Mouse (Mus musculus) heart, adult 8-10 months (tissue): ENCODE measurements around the gene Rorb. TPM values are rescaled to one million over a fixed set of nuclear protein-coding genes. Genes with fewer than 3 reads are reported as not detected.

Experiments
- DNase-seq: peaks from one replicate; pipeline ENCODE4 v3.0.0; 2022; ENCODE audit warnings: low spot score
- total RNA-seq, 4 experiments: library from RNA; stranded (reverse); gene quantifications; 2 replicates each; pipeline ENCODE4 v1.2.4; 2022

Rorb gene
- total RNA-seq, 4 experiments from 2014 or later, result 0.50 to 0.68 (median 0.62) TPM

GRCm38 (mm10) chr19:18889117-18889627 is 221.8 kb downstream of the Rorb start:
- no peak for DNase-seq

DNA sequence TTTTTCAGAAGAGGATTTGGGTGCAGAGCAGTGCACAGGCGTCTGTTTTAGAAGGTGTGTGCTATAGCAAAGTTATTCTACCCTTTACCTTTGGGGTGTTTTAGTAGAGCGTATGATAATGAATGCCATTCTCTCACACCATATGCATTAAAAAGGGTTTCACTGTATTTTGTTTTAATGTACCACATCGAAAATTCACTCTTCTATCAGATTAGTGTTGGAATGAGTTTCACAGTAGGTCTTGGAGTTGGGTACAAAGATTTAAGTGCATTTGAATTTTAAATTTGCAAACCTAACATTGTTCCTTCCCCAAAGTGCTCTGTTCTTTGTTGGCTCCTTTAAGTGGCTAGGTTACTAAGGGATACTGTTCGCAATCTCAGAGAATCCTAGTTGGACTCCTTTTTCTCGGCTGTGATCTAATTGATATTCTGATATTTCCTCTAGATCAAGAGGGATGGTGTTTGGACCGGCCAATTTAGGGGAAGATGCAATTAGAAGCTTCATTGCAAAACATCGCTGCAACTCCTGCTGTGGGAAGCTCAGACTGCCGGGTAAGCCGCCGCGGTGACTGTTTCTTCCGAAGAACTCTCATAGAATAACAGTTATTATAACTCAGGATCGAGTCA is 222.4 kb downstream of the Rorb start:
- no peak for DNase-seq

DNA sequence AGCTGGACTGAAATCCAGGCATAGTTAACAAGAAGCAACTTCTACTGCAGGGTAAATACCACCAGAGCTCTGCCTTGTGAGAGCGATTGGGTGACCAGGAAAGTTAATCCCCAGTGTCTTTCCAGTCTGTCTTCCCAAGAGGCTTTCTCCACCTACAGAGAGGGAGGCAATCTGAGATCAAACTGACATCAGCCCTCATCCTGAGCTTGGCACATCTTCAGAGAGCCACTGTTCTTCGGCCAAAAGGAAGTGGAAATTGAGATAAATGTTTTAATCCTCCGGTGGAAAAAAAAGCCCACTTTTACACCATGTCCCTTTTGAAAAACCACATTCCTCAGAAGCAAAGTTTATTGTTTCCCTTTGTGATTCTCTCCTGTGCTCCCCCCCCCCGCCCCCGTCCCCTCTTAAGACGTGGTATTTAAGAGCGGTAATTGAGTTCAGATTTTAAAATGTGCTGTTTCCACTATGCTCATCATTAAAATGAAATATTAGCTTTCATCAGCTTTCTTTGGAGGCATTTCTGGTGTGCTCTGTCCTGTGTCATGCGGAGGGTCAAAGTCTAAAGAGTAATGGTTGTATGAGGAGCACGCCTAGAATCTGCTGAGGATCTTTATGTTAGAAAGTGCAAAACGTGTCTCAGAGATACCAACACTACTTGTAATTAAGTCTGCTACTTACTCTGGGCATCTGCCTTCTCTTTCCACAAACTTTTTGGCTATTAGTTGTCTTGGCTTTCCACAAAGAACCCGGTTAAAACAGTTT is 223.2 kb downstream of the Rorb start:
- no peak for DNase-seq

DNA sequence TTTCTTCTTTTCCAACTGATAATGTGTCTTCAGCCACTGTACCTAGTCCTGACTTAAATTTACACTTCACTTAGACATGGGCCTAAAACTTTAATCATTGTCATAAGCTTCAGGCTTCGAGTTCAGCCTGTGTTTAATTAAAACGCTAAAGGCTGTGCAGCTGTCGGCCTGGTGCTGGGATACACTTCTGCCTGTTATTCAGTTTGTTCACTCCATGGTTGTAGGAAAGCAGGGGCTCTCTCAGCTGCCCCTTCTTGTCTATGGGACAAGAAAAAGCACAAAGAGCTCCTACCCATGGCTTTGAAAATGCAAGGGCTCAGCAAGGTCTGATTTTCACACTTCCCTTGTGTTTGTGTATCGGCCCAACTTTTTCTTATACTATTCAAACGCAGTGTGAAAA is 229.8 kb downstream of the Rorb start:
- DNase-seq, result no peak
